In genomic region chr4:83014538-83014937, GRCm38 (mm10) we compare ENCODE assay signal across 34 mouse cellular contexts. TPM values are rescaled to one million over a fixed set of nuclear protein-coding genes. Genes with fewer than 3 reads are reported as not detected.
"Had no signal": no experiment of that assay in that cellular context is flagged by ENCODE, and none has a peak within 500 bp of the region (broad histone marks: within the 10 kb centered on the region; RNA-seq: fewer than 3 reads in every experiment).

No protein-coding gene starts in this region.

- H3K27me3 ChIP-seq: heart, embryonic 12.5 days; heart, embryonic 13.5 days; heart, embryonic 15.5 days; hindbrain, embryonic 12.5 days; hindbrain, embryonic 13.5 days; hindbrain, embryonic 15.5 days; intestine, embryonic 15.5 days; kidney, embryonic 15.5 days had no signal

- H3K4me1 ChIP-seq: heart, embryonic 10.5 days; heart, embryonic 15.5 days; intestine, embryonic 15.5 days had no signal

- H3K9ac ChIP-seq: heart, embryonic 12.5 days; heart, embryonic 13.5 days; heart, embryonic 15.5 days; hindbrain, embryonic 12.5 days; hindbrain, embryonic 13.5 days; hindbrain, embryonic 14.5 days; hindbrain, embryonic 15.5 days; intestine, embryonic 15.5 days; kidney, embryonic 15.5 days had no signal

- H3K27ac ChIP-seq: heart, embryonic 10.5 days; heart, embryonic 13.5 days; heart, embryonic 15.5 days; hindbrain, embryonic 10.5 days; hindbrain, embryonic 12.5 days; hindbrain, embryonic 13.5 days; hindbrain, embryonic 14.5 days; hindbrain, embryonic 15.5 days; hindbrain, postnatal 0 days; intestine, embryonic 15.5 days; kidney, embryonic 15.5 days; layer of hippocampus, adult 2 months; left cerebral cortex, adult 2 months had no signal

- H3K9me3 ChIP-seq: heart, embryonic 10.5 days; heart, embryonic 12.5 days; heart, embryonic 13.5 days; heart, embryonic 15.5 days; hindbrain, embryonic 10.5 days; hindbrain, embryonic 12.5 days; hindbrain, embryonic 13.5 days; hindbrain, embryonic 15.5 days; intestine, embryonic 15.5 days; kidney, embryonic 15.5 days had no signal

- ATAC-seq: hindbrain, embryonic 16.5 days; hindbrain, postnatal 0 days; inflammation-experienced regulatory T-cells, adult 6 months; intestine, embryonic 15.5 days; intestine, embryonic 16.5 days; intestine, postnatal 0 days had no signal

- H3K36me3 ChIP-seq: heart, embryonic 15.5 days; hindbrain, embryonic 12.5 days; hindbrain, embryonic 13.5 days; hindbrain, embryonic 15.5 days; intestine, embryonic 15.5 days had no signal

- H3K4me2 ChIP-seq: heart, embryonic 11.5 days; heart, embryonic 12.5 days; heart, embryonic 13.5 days; heart, embryonic 15.5 days; hindbrain, embryonic 12.5 days; hindbrain, embryonic 13.5 days; hindbrain, embryonic 14.5 days; hindbrain, embryonic 15.5 days; intestine, embryonic 15.5 days; kidney, embryonic 15.5 days had no signal

- DNase-seq: heart, postnatal 14 days; heart, postnatal 36 days; heart, postnatal 4 days; kidney, adult 11 months; kidney, adult 18-20 months; kidney, adult 2 months; kidney, adult 8-10 months; kidney, adult 9 months; kidney, postnatal 10 days; kidney, postnatal 14 days; kidney, postnatal 36 days; kidney, postnatal 4 days; layer of hippocampus, adult 9-11 months; layer of hippocampus, postnatal 36 days had no signal

- H3K4me3 ChIP-seq: heart, embryonic 10.5 days; heart, embryonic 12.5 days; heart, embryonic 13.5 days; heart, embryonic 15.5 days; hindbrain, embryonic 10.5 days; hindbrain, embryonic 12.5 days; hindbrain, embryonic 13.5 days; hindbrain, embryonic 15.5 days; intestine, embryonic 15.5 days; kidney, embryonic 15.5 days; layer of hippocampus, adult 2 months; left cerebral cortex, adult 2 months had no signal

RNA-seq across cellular contexts. Expression of gene Frem1, which starts 37.6 kb away (rescaled TPM):
- total RNA-seq: hematopoietic stem cell, adult 5-6 weeks had no signal
- polyA plus RNA-seq: inflammation-experienced regulatory T-cells, adult 6 months had no signal
